Mouse (Mus musculus): ENCODE data around the gene Msantd1.
"Not testable (repeated sequence)": the region's sequence is repeated elsewhere in the genome, so short reads cannot be mapped to it uniquely, and the experiment has no call there.

The Msantd1 gene

DNA sequence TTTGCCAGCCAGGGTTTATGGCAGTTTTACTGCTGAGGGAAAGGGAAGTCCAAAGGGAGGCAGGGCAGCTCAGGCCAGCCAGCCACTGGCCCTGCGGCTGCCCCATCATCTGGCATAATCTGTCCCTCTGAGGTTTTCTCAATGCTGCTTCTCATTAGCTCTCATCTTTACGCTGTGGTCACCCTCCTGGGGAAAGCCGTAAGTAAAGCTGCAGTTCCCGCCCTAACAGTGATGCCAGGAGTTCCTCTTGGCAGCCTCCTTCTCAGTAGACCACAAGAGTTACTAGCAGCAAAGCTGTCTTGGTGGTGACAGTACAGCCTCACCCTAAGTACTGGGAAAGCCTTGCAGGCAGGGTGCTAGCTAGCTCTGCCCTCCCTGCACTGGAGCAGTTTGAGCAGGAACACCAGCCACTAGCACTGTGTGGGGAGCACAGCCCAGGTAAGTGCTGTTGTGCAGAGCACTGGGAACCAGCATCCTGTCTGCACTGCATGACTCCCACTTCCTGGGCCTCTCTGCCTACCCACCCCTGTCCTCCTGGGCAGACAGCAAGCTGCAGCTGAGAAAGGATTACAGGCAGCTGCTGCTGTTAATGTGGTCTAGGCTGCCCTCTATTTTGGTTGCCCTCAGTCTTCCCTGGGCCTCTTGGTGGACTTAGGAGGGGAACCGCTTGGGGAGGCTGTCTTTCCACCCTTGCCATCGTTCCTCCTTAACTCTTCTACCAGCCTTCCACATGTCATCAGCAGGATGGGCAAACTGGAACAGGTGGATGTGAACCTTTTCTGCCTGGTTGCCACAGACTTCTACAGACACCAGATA, at the start of gene Msantd1:
Msantd1 (plus strand) TSS at position 103 of the 816 bp plus-strand sequence.
- ATAC-seq (ENCODE audit: insufficient number of reproducible peaks, low FRiP score, low TSS enrichment) = no peak

DNA sequence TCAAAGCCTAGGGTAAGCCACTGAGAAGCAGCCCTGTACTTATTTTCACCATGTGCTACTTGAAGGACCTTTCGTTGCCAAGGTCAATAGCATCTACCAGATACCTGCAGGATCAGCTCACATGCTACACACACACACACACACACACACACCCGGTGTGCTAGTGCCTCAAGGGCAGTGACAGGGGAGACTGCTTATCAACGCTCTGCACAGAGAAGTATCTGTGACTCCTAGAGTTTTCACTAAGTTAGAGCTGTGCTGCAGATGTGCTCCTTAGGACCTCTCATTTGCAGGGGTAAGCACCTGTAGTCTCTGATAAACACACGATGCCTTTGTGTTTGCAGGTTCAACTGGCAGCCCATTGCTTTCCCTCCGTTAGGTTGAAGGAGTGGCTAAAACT, 42.4 kb upstream of the Msantd1 start:
- ATAC-seq (ENCODE audit: insufficient number of reproducible peaks, low FRiP score, low TSS enrichment) = no peak

GRCm38 (mm10) chr5:34880307-34880706, 27.5 kb upstream of the Msantd1 start:
- ATAC-seq (ENCODE audit: insufficient number of reproducible peaks, low FRiP score, low TSS enrichment) = not testable (repeated sequence)

DNA sequence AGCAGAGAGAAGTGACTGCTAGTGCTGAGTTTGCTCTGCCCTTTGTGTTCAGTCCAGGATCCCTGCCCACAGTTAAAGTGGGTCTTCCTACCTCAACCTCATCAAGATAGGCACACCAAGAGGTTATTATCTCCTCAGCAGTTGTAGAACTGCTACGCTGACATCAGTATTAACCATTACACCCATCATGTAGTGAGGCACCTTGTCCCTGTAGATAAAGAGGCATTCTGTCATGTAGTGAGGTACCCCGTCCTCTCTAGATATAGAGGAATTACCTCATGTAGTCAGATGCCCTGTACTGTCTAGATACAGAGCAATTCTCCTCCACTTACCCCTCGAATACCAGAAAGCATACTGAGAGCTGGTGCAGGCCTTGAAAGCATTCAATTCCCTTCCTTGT, 26.8 kb upstream of the Msantd1 start:
- no peak for ATAC-seq (ENCODE audit: insufficient number of reproducible peaks, low FRiP score, low TSS enrichment)

DNA sequence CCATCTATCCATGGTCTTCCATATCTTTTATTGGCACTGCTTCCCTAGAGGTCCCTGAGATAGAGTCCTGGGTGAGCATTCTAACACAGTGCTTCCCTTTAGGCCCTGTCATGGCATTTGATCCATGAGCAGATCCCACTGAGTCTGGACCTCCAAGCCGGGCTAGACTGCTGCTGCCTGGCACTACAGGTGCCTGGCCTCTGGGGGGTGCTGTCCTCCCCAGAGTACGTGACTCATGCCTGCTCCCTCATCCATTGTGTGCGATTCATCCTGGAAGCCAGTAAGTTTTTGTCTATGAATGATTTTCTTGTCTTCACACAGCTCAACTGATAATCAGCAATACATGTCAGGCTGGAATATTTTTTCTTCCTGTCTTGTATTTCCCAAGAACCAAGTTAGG, 22.6 kb upstream of the Msantd1 start:
- ATAC-seq (ENCODE audit: insufficient number of reproducible peaks, low FRiP score, low TSS enrichment) = no peak

DNA sequence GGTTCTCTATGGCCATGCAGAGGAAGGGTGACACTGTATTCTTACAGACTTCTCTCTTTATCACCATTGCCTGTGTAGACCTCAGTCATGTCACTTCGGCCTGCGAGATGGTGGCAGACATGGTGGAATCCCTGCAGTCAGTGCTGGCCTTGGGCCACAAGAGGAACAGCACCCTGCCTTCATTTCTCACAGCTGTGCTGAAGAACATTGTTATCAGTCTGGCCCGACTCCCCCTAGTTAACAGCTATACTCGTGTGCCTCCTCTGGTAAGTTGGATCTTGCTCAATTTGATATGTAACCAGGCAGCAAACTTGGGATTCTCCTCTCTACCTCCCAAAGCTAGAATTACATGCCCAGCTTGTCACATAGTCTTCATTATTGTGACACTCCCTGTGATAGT, 18.6 kb upstream of the Msantd1 start:
- no peak for ATAC-seq (ENCODE audit: insufficient number of reproducible peaks, low FRiP score, low TSS enrichment)

- no peak for ATAC-seq (ENCODE audit: insufficient number of reproducible peaks, low FRiP score, low TSS enrichment)
Measured at GRCm38 (mm10) chr5:34896697-34897453, 10.9 kb upstream of the Msantd1 start.

DNA sequence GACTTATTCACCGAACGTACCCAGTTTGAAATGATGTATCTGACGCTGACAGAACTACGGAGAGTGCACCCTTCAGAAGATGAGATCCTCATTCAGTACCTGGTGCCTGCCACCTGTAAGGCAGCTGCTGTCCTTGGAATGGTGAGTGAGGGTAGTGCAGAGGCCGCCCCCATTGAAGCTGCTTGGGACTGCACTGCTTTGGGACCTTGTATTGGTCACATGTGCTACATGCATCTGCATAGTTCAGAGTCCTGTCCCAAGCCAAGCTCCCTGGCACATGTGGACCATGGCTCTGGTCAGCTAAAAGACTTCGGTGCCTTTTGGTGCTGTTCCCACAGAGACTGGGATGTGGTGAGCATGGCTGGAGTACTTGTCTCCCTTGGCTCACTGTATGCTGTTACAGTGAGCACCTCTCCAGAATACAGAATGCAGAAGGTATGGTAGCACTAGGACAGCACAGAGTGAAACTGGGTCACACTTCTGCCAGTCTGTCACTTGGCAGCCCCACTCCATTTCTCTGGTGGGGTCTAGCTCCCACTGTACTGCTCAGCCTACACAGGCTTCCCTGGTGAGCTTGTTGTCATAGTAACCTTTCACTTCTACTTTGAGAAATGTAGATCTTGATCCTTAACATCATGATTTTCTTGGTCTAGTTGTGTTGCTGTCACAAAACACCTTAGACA, 7.9 kb upstream of the Msantd1 start:
- no peak for ATAC-seq (ENCODE audit: insufficient number of reproducible peaks, low FRiP score, low TSS enrichment)

DNA sequence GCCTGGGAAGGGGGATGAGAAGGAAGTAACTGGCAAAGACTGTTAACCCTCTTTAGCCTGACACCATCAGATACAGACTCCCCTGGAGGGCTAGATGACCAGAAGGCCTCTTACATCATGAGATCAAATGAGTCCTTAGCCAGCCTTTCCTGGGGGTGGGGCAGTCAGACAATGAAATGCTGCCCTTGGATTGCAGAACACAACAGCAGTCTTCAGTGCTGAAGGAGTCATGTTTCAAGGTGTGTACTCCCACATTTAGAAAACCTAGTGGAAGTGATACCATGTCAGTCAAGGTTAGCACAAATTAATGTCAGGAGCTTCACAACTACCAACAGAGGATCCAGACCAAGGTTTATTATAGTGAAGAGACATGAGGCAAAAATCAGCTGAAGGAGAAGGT, 5.4 kb upstream of the Msantd1 start:
- ATAC-seq (ENCODE audit: insufficient number of reproducible peaks, low FRiP score, low TSS enrichment) = no peak

DNA sequence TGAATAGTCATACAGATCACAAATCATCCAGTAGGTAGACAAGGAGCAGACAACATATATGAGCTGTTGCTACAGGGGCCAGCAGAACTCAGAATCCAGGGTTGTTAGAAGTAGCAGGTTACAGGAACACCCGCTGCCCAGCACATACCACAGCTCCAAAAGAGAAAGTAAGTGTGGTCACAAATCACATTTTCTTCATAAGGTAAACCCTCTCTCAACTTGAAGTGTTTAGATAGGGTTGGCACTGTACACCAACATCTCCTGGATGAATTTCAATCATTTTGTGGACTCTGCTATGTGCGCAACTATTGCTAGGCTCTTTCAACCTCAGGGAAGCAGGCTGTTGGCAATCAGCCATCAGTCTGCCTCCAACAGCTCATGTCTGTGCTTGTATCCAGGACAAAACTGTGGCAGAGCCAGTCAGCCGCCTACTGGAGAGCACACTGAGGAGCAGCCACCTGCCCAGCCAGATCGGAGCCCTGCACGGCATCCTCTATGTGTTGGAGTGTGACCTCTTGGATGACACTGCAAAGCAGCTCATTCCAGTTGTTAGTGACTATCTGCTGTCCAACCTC, 4.9 kb upstream of the Msantd1 start:
- peak; percentile 84 for ATAC-seq (ENCODE audit: insufficient number of reproducible peaks, low FRiP score, low TSS enrichment)

DNA sequence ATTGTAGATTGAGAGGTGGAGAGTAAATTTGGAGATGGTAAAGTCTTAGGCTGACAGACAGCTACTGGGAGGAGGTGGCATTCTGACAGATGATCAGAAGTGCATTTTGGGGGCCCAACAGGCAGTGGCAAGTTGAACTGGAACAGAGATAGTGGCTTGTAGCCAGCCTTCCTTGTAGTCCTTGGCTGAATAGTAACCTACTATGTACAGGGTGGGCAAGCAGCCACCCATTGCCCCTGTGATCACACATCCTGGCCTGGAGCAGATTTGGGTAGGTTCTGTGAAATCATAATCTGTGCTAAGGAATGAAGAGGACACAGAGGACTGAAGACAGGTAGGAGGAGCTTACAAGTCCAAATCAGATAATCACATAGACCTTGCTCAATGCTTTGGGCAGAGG, 3.4 kb upstream of the Msantd1 start:
- no peak for ATAC-seq (ENCODE audit: insufficient number of reproducible peaks, low FRiP score, low TSS enrichment)

- ATAC-seq (ENCODE audit: insufficient number of reproducible peaks, low FRiP score, low TSS enrichment) = no peak
Measured at GRCm38 (mm10) chr5:34907230-34907629, 582 bp upstream of the Msantd1 start.

GRCm38 (mm10) chr5:34908726-34909633, 1.2 kb downstream of the Msantd1 start:
- no peak for ATAC-seq (ENCODE audit: insufficient number of reproducible peaks, low FRiP score, low TSS enrichment)

- no peak for ATAC-seq (ENCODE audit: insufficient number of reproducible peaks, low FRiP score, low TSS enrichment)
Measured at GRCm38 (mm10) chr5:34909634-34910503, 2.1 kb downstream of the Msantd1 start.

- ATAC-seq (ENCODE audit: insufficient number of reproducible peaks, low FRiP score, low TSS enrichment) = no peak
Measured at GRCm38 (mm10) chr5:34910504-34910815, 2.6 kb downstream of the Msantd1 start.

- peak; percentile 52; the same call in 1 of the 2 replicates for ATAC-seq (ENCODE audit: insufficient number of reproducible peaks, low FRiP score, low TSS enrichment)
Measured at GRCm38 (mm10) chr5:34915801-34916200, 8.0 kb downstream of the Msantd1 start.

DNA sequence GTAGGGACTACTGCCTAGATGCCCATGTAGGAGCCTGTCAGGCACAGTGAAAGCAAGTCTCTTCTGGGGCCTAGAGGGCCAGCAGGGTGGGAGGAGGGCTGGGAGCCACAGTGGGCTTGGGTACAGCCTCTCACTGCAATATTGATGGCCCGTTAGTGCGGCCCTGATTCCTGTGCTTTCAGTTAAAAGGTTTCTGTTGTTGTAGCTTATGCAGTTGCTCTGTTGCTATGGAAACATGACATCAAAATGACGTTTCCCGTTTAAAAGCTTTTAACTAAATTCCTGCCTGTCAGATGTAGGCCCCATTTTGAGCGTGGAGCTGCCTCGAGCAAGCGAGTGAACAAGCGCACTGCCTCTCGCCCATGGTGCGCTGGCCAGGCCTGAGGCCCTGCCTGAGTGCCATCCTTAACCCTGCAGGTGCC, 9.4 kb downstream of the Msantd1 start:
- ATAC-seq (ENCODE audit: insufficient number of reproducible peaks, low FRiP score, low TSS enrichment) = no peak

GRCm38 (mm10) chr5:34918785-34919184, 11.0 kb downstream of the Msantd1 start:
- ATAC-seq (ENCODE audit: insufficient number of reproducible peaks, low FRiP score, low TSS enrichment) = no peak

DNA sequence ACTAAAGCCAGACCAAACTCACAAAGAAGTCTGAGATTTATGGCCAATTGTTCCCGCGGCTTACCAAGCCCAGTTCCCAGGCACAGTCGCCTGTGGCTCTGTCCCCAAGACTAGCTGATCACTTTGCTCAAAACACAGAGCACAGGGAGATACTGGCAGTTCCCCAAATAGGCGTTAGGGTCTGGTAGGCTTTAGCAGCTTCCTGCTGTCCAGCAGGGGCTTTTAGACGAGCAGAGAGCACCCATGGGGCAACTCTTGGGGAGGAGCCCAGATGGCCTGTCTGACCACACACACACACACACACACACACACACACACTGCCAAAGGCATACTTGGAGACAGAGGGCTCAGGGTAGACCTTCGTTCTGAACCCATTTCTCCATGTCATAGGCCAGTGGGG, 14.7 kb downstream of the Msantd1 start:
- ATAC-seq (ENCODE audit: insufficient number of reproducible peaks, low FRiP score, low TSS enrichment) = no peak

All from cerebellum, adult (tissue).